Mouse (Mus musculus) bone marrow macrophage, adult 2 months (primary cell): Measurements from ENCODE around the gene Gm11116. TPM values are rescaled to one million over a fixed set of nuclear protein-coding genes. Genes with fewer than 3 reads are reported as not detected.
"Not testable (repeated sequence)": the region's sequence is repeated elsewhere in the genome, so short reads cannot be mapped to it uniquely, and the experiment has no call there.

ENCODE experiments used
- H3K27ac ChIP-seq: 2 replicates; pipeline ENCODE4 v1.5.1; 2012; ENCODE audit warnings: low read depth, low read length; ENCODE audit not compliant: insufficient read depth
- H3K4me1 ChIP-seq: 2 replicates; pipeline ENCODE4 v1.6.1; 2012; ENCODE audit warnings: low read length; ENCODE audit not compliant: control insufficient read depth, insufficient read depth
- H3K4me3 ChIP-seq: 2 replicates; pipeline ENCODE4 v1.5.1; 2012; ENCODE audit warnings: mild to moderate bottlenecking, low read length, moderate library complexity; ENCODE audit not compliant: insufficient read depth
- CTCF ChIP-seq: IDR thresholded peaks from 2 replicates; pipeline ENCODE4 v1.5.1; 2012; ENCODE audit warnings: low read depth, mild to moderate bottlenecking, low read length, moderate library complexity
- POLR2A ChIP-seq: IDR thresholded peaks from 2 replicates; pipeline ENCODE4 v1.6.1; 2012; ENCODE audit warnings: mild to moderate bottlenecking, low read depth, low read length, borderline replicate concordance
- polyA plus RNA-seq: library from polyadenylated mRNA; stranded (reverse); fragments of >200 nt; gene quantifications from 2 replicates; pipeline ENCODE4 v1.2.4, GENCODE M21; 2012; ENCODE audit not compliant: missing spikeins, insufficient read depth, insufficient read length

Gm11116 gene
- not detected in 2 replicates for polyA plus RNA-seq

GRCm38 (mm10) chr5:88111430-88111829 lies at the start of gene Gm11116:
Gene Gm11116 (minus strand): TSS chr5:88111530.
- TF ChIP-seq POLR2A (no peak), CTCF (no peak)
- Histone ChIP-seq H3K4me3 (no peak within 1 kb of the TSS), H3K27ac (no peak within 1 kb of the TSS), H3K4me1 (no peaks in the 10 kb centered on the region)

GRCm38 (mm10) chr5:88153999-88154398 lies 42.7 kb upstream of the Gm11116 start, which contains the start of gene Gm11115:
Gene Gm11115 (minus strand): TSS chr5:88154099.
- TF ChIP-seq POLR2A (no peak), CTCF (no peak)
- H3K27ac ChIP-seq, result no peak within 1 kb of the TSS
- no peaks in the 10 kb centered on the region for H3K4me1 ChIP-seq
- H3K4me3 ChIP-seq, result no peak within 1 kb of the TSS

GRCm38 (mm10) chr5:88086256-88086655 lies 25.1 kb downstream of the Gm11116 start, which contains the start of gene Smr2:
Gene Smr2 (plus strand): TSS chr5:88086556.
- not testable (repeated sequence) for H3K4me3 ChIP-seq, H3K4me1 ChIP-seq, H3K27ac ChIP-seq

Other genes with a start within 250 kb of the Gm11116 start
- gene Odam, start 226.5 kb downstream of the Gm11116 start, polyA plus RNA-seq, result not detected in 2 replicates
- gene Csn3, start 186.0 kb downstream of the Gm11116 start, polyA plus RNA-seq, result 0.45 TPM in 1 of 2 replicates, not detected in the other
- gene 2310003L06Rik, start 142.1 kb downstream of the Gm11116 start, polyA plus RNA-seq, result not detected in 2 replicates
- not detected in 2 replicates for gene Gm28434, start 142.0 kb downstream of the Gm11116 start, polyA plus RNA-seq
- gene Cabs1, start 132.1 kb downstream of the Gm11116 start, polyA plus RNA-seq, result not detected in 2 replicates
- not detected in 2 replicates for gene Smr3a, start 109.0 kb downstream of the Gm11116 start, polyA plus RNA-seq
- not detected in 2 replicates for gene Smr2, start 25.0 kb downstream of the Gm11116 start, polyA plus RNA-seq
- not detected in 2 replicates for gene Gm11115, start 42.6 kb upstream of the Gm11116 start, polyA plus RNA-seq
- not detected in 2 replicates for gene Gm7714, start 157.4 kb upstream of the Gm11116 start, polyA plus RNA-seq
- not detected in 2 replicates for gene Prol1, start 205.8 kb upstream of the Gm11116 start, polyA plus RNA-seq